Mouse (Mus musculus) right cerebral cortex, adult 18-20 months (tissue): ENCODE data around the gene Aurkc.
"Not testable (repeated sequence)": the region's sequence is repeated elsewhere in the genome, so short reads cannot be mapped to it uniquely, and the experiment has no call there.

Experiments
- DNase-seq: peaks from one replicate; pipeline ENCODE4 v3.0.0; 2022; ENCODE audit warnings: mixed read lengths

The Aurkc gene

DNA sequence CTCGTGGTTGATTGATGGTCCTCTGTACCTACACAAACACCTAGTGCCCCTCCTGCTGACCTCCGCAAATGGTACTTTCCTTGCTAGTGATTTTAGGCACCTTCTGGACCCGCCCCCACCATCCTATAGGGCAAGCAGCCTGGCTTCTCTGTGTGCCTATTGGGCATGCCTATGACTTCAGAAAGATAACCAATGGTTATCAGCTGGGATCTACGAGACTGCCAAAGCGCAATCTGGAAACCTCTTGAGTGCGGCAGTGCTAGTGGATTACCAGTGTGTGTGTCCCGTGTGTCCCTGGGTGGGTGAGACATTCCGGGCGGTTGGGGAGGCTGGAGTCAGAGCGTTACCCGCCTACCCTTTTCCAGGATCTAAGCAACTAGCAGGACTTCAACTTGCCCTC, at the start of gene Aurkc:
Aurkc (plus strand) TSS at position 50 of the 400 bp plus-strand sequence.
- not testable (repeated sequence) for DNase-seq

DNA sequence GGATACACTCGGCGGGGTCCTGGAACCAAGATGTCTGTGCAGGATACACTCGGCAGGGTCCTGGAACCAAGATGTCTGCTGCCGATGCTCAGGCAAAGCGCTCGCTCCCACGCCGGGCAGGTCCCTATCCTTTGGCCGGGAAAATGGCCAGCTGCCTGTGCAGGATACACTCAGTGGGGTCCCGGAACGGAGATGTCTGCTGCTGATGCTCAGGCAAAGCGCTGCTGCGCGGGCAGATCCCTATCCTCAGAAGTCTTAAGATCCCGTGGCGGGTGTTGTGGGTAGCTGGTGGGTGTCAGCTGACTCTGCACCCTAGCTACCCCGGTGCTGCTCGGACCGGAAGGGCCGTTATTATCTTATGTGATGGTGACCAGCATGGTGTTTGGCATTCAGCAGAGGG, 47.0 kb upstream of the Aurkc start:
- not testable (repeated sequence) for DNase-seq

DNA sequence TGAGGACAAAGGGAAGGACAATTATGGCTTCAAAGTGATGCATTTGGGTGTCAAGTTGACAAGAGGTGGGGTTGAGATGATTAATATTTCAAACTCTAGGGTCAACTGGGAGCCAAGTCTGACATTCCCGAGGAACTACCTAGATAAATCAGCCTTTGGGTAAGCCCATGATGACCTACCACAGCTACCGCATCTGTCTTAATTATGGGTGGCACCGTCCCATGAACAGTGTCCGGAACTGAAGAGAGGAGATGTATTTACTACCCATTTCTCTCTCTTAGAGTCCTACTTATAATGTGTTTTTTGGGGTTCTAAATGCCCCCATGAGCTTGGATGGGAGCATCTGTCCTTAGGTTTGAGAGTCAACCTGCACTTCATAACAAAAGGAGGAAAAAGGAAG, 38.5 kb upstream of the Aurkc start:
- no peak for DNase-seq

DNA sequence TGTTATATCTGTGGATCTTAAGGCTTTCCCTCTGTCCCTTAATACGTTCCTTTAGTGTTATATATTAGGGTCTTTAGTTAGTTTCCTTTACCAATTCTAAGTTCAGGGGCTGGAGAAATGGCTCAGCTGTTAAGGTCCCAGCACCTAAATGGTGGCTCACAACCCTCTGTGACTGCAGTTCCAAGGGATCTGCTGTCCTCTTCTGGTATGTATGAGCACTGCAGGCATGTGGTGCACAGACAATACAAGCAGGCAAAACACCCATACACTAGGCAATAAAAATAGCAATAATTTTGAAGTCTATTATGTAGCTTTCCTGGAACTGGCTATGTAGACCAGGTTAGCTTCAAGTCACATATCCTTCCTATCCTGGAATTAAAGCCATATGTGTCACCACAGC, 36.5 kb upstream of the Aurkc start:
- no peak for DNase-seq

- no peak for DNase-seq
These were observed 21.5 kb upstream of the Aurkc start for GRCm38 (mm10) chr7:6973566-6973965.

DNA sequence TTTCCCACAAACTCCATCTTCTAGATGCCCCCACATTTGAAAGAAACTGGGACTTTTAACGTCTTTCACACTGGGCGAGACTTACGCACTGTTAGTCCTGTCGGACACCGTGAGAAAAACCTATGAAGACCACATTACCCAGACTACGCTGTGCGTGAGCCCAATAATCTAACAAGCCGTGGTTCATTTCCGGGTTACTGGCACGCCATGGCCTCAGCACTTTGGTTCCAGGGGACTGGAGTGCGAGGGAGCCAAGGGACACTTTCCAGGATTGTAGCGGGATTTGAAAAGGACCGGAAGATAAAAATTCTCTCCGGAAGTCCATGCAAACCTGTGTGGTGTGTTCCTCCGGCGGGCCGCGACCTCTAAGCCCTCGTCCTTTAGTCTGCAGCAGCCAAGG, 18.2 kb upstream of the Aurkc start:
- no peak for DNase-seq

- DNase-seq = not testable (repeated sequence)
These were observed 3.8 kb downstream of the Aurkc start for GRCm38 (mm10) chr7:6998914-6999313.

GRCm38 (mm10) chr7:7005441-7005840, 10.3 kb downstream of the Aurkc start:
- DNase-seq = not testable (repeated sequence)

GRCm38 (mm10) chr7:7027445-7027844, 32.3 kb downstream of the Aurkc start:
- no peak for DNase-seq

DNA sequence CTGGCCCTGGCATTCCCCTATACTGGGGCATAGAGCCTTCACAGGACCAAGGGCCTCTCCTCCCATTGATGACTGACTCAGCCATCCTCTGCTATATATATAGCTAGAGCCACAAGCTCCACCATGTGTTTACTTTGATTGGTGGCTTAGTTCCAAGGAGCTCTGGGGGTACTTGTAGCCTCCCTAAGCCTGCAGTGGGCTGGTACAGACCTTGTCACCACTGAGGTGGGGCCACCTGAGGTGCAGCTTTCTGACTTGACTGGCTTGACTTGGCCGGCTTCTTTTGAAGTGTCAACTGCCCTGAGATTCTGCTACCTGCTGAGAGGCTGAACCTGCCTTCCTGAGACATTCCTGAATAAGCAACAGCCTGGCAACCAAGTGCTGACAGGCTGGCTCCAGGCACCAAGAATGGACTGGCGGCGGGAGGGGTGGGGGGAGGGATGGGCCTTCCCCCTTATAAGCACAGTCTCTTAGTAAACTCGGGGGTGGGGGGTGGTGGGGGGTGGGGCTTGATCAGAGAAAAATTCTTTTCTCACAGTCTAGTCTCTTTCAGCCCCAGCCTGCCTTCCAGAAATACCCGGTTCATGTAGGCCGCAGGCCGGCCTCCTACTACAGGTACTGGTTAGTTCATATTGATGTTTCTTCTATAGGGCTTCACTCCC, 54.7 kb downstream of the Aurkc start:
- DNase-seq = not testable (repeated sequence)
